Mouse (Mus musculus) embryonic facial prominence, embryonic 12.5 days (tissue): Measurements from ENCODE around the gene Rnf146. TPM values are rescaled to one million over a fixed set of nuclear protein-coding genes. Genes with fewer than 3 reads are reported as not detected.
A peak's percentile ranks its signal among the peaks of the same experiment; 100 is the strongest.

ENCODE experiments used
- ATAC-seq: fragments of 200-750 bp; cut with Nextera tagmentation; 2 replicates; pipeline ENCODE4 v1.8.0; 2017; ENCODE audit not compliant: insufficient number of reproducible peaks, insufficient read depth, low FRiP score, low TSS enrichment
- H3K27ac ChIP-seq: fragments of 300-500 bp; sonication (generic); 2 replicates; pipeline ENCODE4 v1.5.1; 2016; ENCODE audit warnings: mild to moderate bottlenecking
- H3K27me3 ChIP-seq: fragments of 300-500 bp; sonication (generic); 2 replicates; pipeline ENCODE4 v1.6.1; 2016; ENCODE audit warnings: mild to moderate bottlenecking, moderate library complexity
- H3K36me3 ChIP-seq: fragments of 300-500 bp; sonication (generic); 2 replicates; pipeline ENCODE4 v1.6.1; 2016; ENCODE audit warnings: mild to moderate bottlenecking
- H3K4me1 ChIP-seq: fragments of 300-500 bp; sonication (generic); 2 replicates; pipeline ENCODE4 v1.6.1; 2016
- H3K4me2 ChIP-seq: fragments of 300-500 bp; sonication (generic); replicated peaks from 2 replicates; pipeline ENCODE4 v1.6.1; 2016; ENCODE audit warnings: mild to moderate bottlenecking, moderate library complexity
- H3K4me3 ChIP-seq: fragments of 300-500 bp; sonication (generic); 2 replicates; pipeline ENCODE4 v1.5.1; 2016; ENCODE audit warnings: mild to moderate bottlenecking
- H3K9ac ChIP-seq: fragments of 300-500 bp; sonication (generic); 2 replicates; pipeline ENCODE4 v1.6.1; 2016; ENCODE audit warnings: mild to moderate bottlenecking, moderate library complexity
- H3K9me3 ChIP-seq: fragments of 300-500 bp; sonication (generic); 2 replicates; pipeline ENCODE4 v1.6.1; 2016; ENCODE audit warnings: mild to moderate bottlenecking, moderate library complexity
- WGBS: fragments of 180-500 bp; shearing (Covaris S2); methylation state at CpG from one replicate; pipeline ENCODE4 v1.1.7; 2016; 5-methylcytosine and 5-hydroxymethylcytosine counted together
- polyA plus RNA-seq: library from polyadenylated mRNA; unstranded; fragments of >200 nt; fragmentation: Nextera tagmentation; extraction: Ambion mirVana; gene quantifications from 2 replicates; pipeline ENCODE4 v1.2.1, GENCODE M21; 2016

Rnf146 gene
- polyA plus RNA-seq, 1 experiment from 2014 or later: 49.6 TPM

DNA sequence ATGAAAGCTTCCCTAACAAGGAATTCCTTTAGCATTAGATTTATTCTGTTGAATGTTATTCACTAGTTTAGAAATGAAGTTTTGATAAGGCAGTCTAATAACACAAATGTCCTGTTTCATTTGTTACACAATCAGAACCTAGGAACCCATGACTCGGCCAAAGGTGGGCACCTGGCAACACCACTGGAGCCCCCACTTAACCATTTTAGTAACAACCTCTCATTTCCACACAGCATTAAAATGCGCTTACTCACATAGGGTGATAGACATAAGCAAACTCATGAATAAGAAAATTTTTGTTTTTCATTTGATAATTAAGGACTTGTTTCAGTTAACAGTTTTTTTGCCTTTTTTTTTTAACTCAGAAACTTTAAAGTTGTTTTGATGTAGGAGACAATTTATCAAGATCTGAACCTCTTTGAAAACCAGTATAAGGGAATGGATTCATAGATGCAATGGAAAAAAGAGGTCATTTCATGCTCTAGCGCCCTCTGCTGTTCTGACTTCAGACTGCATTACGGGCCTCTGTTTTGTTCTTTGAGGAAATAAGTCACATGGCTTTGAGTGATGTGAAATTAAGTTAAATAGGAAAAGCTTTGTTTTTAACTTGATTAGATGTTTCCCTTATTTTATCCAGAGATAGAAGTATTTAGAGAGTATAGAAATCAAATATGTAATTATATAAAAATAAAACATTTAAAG, 23.7 kb downstream of the Rnf146 start:
- H3K27me3 ChIP-seq: no peaks in the 10 kb centered on the region
- peaks cover 8% of the 10 kb centered on the region; the same call in 1 of the 2 replicates for H3K4me1 ChIP-seq
- no peaks in the 10 kb centered on the region for H3K9me3 ChIP-seq
- no peak for ATAC-seq
- no peak overlapping the region for H3K9ac ChIP-seq
- H3K4me2 ChIP-seq: no peak overlapping the region
- no peak overlapping the region for H3K4me3 ChIP-seq
- H3K27ac ChIP-seq: no peak overlapping the region
- H3K36me3 ChIP-seq: peaks cover 3% of the 10 kb centered on the region
- 52% methylated on average over 4 of the region's 4 CpGs for WGBS

DNA sequence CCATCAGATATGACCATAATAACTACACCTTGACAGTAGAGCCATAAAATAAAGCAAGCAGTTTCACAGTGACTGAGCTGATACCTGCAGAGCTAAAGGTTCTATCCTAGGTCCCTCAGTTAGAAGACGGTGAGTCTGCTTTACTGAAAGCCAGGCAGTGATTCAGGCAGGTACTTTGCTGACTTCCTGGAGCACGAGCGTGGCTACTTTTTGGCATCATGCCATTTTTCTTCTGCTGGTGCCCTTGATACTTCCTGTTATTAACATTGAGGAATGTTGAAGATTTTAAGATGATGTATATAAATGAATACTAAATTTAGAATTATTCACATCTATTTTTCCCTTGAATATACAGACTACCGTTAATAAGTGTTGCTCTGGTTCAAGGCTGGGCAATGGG, 28.4 kb downstream of the Rnf146 start:
- H3K27ac ChIP-seq: no peak overlapping the region
- no peaks in the 10 kb centered on the region for H3K9me3 ChIP-seq
- no peaks in the 10 kb centered on the region for H3K36me3 ChIP-seq
- 45% methylated on average over 4 of the region's 4 CpGs for WGBS
- no peak overlapping the region for H3K4me2 ChIP-seq
- no peak overlapping the region for H3K9ac ChIP-seq
- H3K4me1 ChIP-seq: peaks cover 8% of the 10 kb centered on the region; the same call in 1 of the 2 replicates
- no peaks in the 10 kb centered on the region for H3K27me3 ChIP-seq
- ATAC-seq: no peak
- H3K4me3 ChIP-seq: no peak overlapping the region

DNA sequence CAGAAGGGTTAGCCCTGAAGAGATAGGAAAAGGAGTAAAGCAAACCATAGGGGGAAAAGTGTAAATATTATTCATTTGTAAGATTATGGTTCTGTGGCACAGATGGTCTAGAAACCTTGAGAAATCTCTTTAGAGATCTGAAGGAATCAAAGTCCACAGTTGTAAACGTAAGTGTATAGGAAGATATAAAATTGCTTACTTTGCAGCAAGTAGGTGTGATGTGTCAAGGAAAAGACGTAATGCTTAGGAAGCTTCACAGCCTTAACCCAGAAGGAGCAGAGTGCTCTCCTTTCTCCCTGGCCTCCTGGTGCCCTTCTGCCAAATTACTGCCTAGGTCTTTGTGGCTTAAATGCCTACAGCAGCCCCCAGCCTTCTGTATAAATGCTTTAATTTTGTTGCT, 37.4 kb downstream of the Rnf146 start:
- Histone ChIP-seq H3K27ac (no peak overlapping the region), H3K9ac (no peak overlapping the region), H3K4me3 (no peak overlapping the region), H3K27me3 (no peaks in the 10 kb centered on the region), H3K4me2 (no peak overlapping the region), H3K36me3 (no peaks in the 10 kb centered on the region), H3K4me1 (no peaks in the 10 kb centered on the region), H3K9me3 (no peaks in the 10 kb centered on the region)
- no peak for ATAC-seq
- WGBS: 87% methylated on average over 2 of the region's 2 CpGs

DNA sequence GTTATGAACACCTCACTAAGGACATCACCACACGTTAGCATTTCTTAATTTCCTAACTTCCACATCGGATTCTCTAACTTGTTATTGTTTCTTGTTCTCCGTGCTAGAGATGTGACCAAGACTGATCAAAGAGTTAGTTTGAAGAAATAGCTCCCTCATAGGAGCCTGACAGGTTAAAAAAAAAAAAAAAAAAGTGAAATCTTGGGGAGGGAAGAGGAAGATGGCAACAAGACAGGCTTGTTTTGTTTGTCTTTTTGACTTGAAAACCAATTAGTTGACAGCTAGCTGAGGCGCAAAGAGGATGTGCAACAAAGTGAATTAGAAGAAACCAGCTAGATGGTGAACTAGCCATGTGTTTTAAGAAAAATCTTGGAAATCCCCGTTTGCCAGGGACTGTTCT, 48.3 kb downstream of the Rnf146 start:
- Histone ChIP-seq H3K27me3 (no peaks in the 10 kb centered on the region), H3K4me3 (peak overlapping the region; percentile 60), H3K9ac (no peak overlapping the region), H3K4me1 (no peaks in the 10 kb centered on the region; the same call in 1 of the 2 replicates), H3K9me3 (no peaks in the 10 kb centered on the region), H3K36me3 (no peaks in the 10 kb centered on the region), H3K4me2 (peak overlapping the region; percentile 55), H3K27ac (no peak overlapping the region)
- WGBS: 35% methylated on average over 5 of the region's 5 CpGs
- no peak for ATAC-seq

DNA sequence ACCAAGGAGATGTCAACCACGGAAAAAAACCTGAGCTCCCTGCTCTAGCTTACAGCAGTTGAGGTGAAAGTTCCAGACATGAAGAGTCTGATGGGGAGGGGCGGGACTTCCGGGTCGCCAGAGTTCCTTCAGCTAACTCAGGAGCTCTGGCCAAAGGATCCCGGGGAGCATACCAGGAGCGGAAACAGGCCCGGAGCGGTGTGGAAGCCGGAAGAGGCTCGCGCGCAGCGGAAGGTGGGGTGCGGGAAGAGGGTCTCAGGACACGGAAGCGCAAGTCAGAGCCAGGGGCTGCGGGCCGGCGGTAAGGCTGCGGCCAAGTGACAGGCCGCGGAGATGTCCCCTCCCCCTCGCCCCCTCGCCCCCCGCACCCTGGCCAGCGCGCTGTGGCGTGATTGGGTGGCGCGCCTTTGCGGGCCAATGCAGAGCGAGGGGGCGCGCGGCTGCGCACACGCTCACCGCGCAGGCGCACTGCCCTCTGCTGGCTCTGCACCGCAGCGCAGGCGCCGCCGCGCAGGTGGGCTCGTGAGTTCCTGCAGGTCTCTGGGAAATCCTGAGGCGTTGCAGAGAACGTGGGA, 49.1 kb downstream of the Rnf146 start, which contains the start of gene Echdc1:
Gene Echdc1, plus strand, starts transcription at position 103 of the 575 bp plus-strand sequence.
- WGBS: under 1% methylated on average over 49 of the region's 49 CpGs
- peak within 1 kb of the TSS; percentile 61 for H3K9ac ChIP-seq
- H3K36me3 ChIP-seq: no peaks in the 10 kb centered on the region
- H3K4me1 ChIP-seq: no peaks in the 10 kb centered on the region; the same call in 1 of the 2 replicates
- H3K9me3 ChIP-seq: no peaks in the 10 kb centered on the region
- peak within 1 kb of the TSS; percentile 55 for H3K4me2 ChIP-seq
- no peaks in the 10 kb centered on the region for H3K27me3 ChIP-seq
- peak; percentile 97 for ATAC-seq
- peak within 1 kb of the TSS; percentile 80 for H3K27ac ChIP-seq
- H3K4me3 ChIP-seq: peak within 1 kb of the TSS; percentile 60

DNA sequence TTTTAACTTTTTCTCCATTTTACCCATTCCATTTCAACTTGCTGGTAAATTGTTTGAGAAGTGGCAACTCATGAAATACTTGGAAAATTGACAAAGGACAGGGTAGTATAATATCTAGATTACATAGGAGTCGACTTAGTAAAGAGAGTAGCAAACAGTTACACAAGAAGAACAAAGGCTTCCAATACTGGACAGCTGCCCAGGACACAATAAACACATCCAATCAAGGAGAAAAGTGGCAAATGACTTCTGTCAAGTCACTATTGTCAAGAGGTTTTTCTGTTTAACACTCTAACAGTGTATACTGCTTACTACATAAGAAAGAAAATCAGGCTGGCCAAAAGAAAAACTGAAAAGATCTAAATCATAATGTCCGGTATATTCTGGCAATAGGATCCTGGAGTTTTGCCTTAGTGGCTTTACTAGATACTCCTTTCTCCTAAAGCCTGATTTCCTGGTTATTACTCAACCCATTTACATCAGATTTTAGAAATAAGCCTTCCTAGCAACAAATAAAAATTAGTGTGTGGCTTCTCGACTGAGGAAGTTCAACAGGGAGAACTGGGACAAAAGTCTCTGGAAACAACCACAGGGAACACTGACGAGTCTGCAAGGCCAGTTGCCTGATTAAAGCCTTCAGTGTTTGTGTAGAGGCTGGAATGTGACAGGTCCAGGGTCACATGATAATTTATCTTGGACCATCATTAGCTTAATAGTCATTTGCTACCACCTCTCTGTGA, 50.6 kb downstream of the Rnf146 start:
- 70% methylated on average over 4 of the region's 4 CpGs for WGBS
- H3K9ac ChIP-seq: no peak overlapping the region
- H3K4me2 ChIP-seq: no peak overlapping the region
- H3K4me3 ChIP-seq: no peak overlapping the region
- no peak for ATAC-seq
- no peaks in the 10 kb centered on the region for H3K9me3 ChIP-seq
- no peaks in the 10 kb centered on the region for H3K27me3 ChIP-seq
- H3K27ac ChIP-seq: no peak overlapping the region
- H3K4me1 ChIP-seq: no peaks in the 10 kb centered on the region; the same call in 1 of the 2 replicates
- no peaks in the 10 kb centered on the region for H3K36me3 ChIP-seq

DNA sequence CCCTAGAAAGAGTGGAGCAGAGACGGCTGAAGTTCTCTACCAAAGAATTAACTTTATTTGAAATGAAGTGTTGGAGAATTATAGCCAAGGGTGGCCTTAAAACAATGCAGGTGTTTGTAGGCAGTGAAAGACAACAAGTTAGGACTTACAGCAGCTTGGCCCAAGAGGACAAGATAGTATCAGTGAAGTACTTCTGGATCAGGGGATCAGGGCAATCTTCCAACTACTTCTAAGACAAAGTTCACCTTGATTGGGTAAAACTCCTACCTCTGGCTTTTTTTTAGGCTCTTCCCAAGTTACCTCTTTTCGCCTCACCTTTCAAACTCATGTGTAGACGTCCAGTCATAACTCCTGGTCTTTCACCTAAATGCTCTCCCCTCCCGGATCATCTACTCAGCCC, 60.0 kb downstream of the Rnf146 start:
- no peak for ATAC-seq
- WGBS: 90% methylated on average over 4 of the region's 4 CpGs
- Histone ChIP-seq H3K4me2 (no peak overlapping the region), H3K27me3 (no peaks in the 10 kb centered on the region), H3K27ac (no peak overlapping the region), H3K36me3 (no peaks in the 10 kb centered on the region), H3K9me3 (no peaks in the 10 kb centered on the region), H3K9ac (no peak overlapping the region), H3K4me3 (no peak overlapping the region), H3K4me1 (no peaks in the 10 kb centered on the region)

Other genes starting within 250 kb of the Rnf146 start
- gene Soga3, start 218.6 kb downstream of the Rnf146 start, polyA plus RNA-seq: 7.7 and 10.2 TPM in 2 replicates
- gene Gm49353, start 163.5 kb downstream of the Rnf146 start, polyA plus RNA-seq: 0.61 and 2.0 TPM in 2 replicates
- 1.3 and 1.9 TPM in 2 replicates for gene 9330159F19Rik, start 150.8 kb downstream of the Rnf146 start, polyA plus RNA-seq
- 17.2 and 19.7 TPM in 2 replicates for gene Echdc1, start 49.3 kb downstream of the Rnf146 start, polyA plus RNA-seq
- gene Rspo3, start 173.4 kb upstream of the Rnf146 start, polyA plus RNA-seq: 19.9 and 23.1 TPM in 2 replicates